Mouse (Mus musculus) liver, embryonic 12.5 days (tissue): ENCODE measurements at regions not wholly inside any gene's neighbourhood (a gene's known extent, or its start where the extent isn't known, plus 50 kb on each side); places are given as distances from the start of the nearest gene placed in this dataset.

Source experiments
- ATAC-seq: fragments of 200-750 bp; cut with Nextera tagmentation; 2 replicates; pipeline ENCODE4 v1.8.0; 2017; ENCODE audit warnings: moderate number of reproducible peaks, mild to moderate bottlenecking, moderate library complexity
- H3K27ac ChIP-seq: fragments of 300-500 bp; sonication (generic); 2 replicates; pipeline ENCODE4 v1.5.1; 2016; ENCODE audit warnings: mild to moderate bottlenecking
- H3K27me3 ChIP-seq: fragments of 300-500 bp; sonication (generic); replicated peaks from 2 replicates; pipeline ENCODE4 v1.6.1; 2016; ENCODE audit warnings: mild to moderate bottlenecking, moderate library complexity
- H3K36me3 ChIP-seq: fragments of 300-500 bp; sonication (generic); 2 replicates; pipeline ENCODE4 v1.6.1; 2016; ENCODE audit warnings: mild to moderate bottlenecking, moderate library complexity
- H3K4me1 ChIP-seq: fragments of 300-500 bp; sonication (generic); 2 replicates; pipeline ENCODE4 v1.6.1; 2016
- H3K4me2 ChIP-seq: fragments of 300-500 bp; sonication (generic); 2 replicates; pipeline ENCODE4 v1.6.1; 2016; ENCODE audit warnings: mild to moderate bottlenecking, moderate library complexity
- H3K4me3 ChIP-seq: fragments of 300-500 bp; sonication (generic); 2 replicates; pipeline ENCODE4 v1.5.1; 2016; ENCODE audit warnings: mild to moderate bottlenecking, moderate library complexity
- H3K9ac ChIP-seq: fragments of 300-500 bp; sonication (generic); 2 replicates; pipeline ENCODE4 v1.6.1; 2016; ENCODE audit warnings: mild to moderate bottlenecking, moderate library complexity
- H3K9me3 ChIP-seq: fragments of 300-500 bp; sonication (generic); replicated peaks from 2 replicates; pipeline ENCODE4 v1.6.1; 2016; ENCODE audit warnings: mild to moderate bottlenecking, moderate library complexity
- WGBS: fragments of 180-500 bp; shearing (Covaris S2); methylation state at CpG from one replicate; pipeline ENCODE4 v1.1.7; 2016; ENCODE audit not compliant: insufficient replicate concordance; 5-methylcytosine and 5-hydroxymethylcytosine counted together

- Histone ChIP-seq H3K9ac (no peak overlapping the region), H3K4me2 (0 out of 2 replicates have a peak overlapping the region, but pooled peaks have one; percentile 14), H3K4me1 (no peaks in the 10 kb centered on the region), H3K27ac (0 out of 2 replicates have a peak overlapping the region, but pooled peaks have one; percentile 14), H3K27me3 (no peaks in the 10 kb centered on the region), H3K4me3 (no peak overlapping the region), H3K36me3 (no peaks in the 10 kb centered on the region), H3K9me3 (no peaks in the 10 kb centered on the region)
- no peak for ATAC-seq
- WGBS: 44% methylated on average over 20 of the region's 20 CpGs
Observed at GRCm38 (mm10) chr10:99524273-99525212, 234.9 kb downstream of the Csl start.

GRCm38 (mm10) chr10:99526148-99526547, 233.3 kb downstream of the Csl start:
- Histone ChIP-seq H3K9ac (no peak overlapping the region), H3K4me1 (no peaks in the 10 kb centered on the region), H3K27ac (no peak overlapping the region), H3K4me2 (no peak overlapping the region), H3K36me3 (no peaks in the 10 kb centered on the region), H3K4me3 (no peak overlapping the region), H3K9me3 (no peaks in the 10 kb centered on the region), H3K27me3 (no peaks in the 10 kb centered on the region)
- 53% methylated on average over 4 of the region's 4 CpGs for WGBS
- ATAC-seq: no peak

- ATAC-seq: no peak
- H3K27me3 ChIP-seq: no peaks in the 10 kb centered on the region
- no peak overlapping the region for H3K27ac ChIP-seq
- H3K4me2 ChIP-seq: no peak overlapping the region
- H3K4me3 ChIP-seq: no peak overlapping the region
- no peaks in the 10 kb centered on the region for H3K9me3 ChIP-seq
- WGBS: 80% methylated on average over 5 of the region's 5 CpGs
- H3K4me1 ChIP-seq: no peaks in the 10 kb centered on the region
- no peak overlapping the region for H3K9ac ChIP-seq
- H3K36me3 ChIP-seq: no peaks in the 10 kb centered on the region
Observed at GRCm38 (mm10) chr10:99526561-99526960, 232.9 kb downstream of the Csl start.

- Histone ChIP-seq H3K36me3 (no peaks in the 10 kb centered on the region), H3K27me3 (no peaks in the 10 kb centered on the region), H3K4me1 (no peaks in the 10 kb centered on the region), H3K9me3 (no peaks in the 10 kb centered on the region), H3K4me3 (no peak overlapping the region), H3K9ac (no peak overlapping the region), H3K27ac (no peak overlapping the region), H3K4me2 (no peak overlapping the region)
- ATAC-seq: no peak
Observed at GRCm38 (mm10) chr10:99531104-99531503, 228.4 kb downstream of the Csl start.

GRCm38 (mm10) chr10:99531556-99531955, 227.9 kb downstream of the Csl start:
- H3K27ac ChIP-seq: no peak overlapping the region
- H3K4me2 ChIP-seq: no peak overlapping the region
- H3K36me3 ChIP-seq: no peaks in the 10 kb centered on the region
- H3K9ac ChIP-seq: no peak overlapping the region
- no peaks in the 10 kb centered on the region for H3K4me1 ChIP-seq
- ATAC-seq: no peak
- H3K4me3 ChIP-seq: no peak overlapping the region
- H3K27me3 ChIP-seq: no peaks in the 10 kb centered on the region
- no peaks in the 10 kb centered on the region for H3K9me3 ChIP-seq

- WGBS: 57% methylated on average over 7 of the region's 7 CpGs
- Histone ChIP-seq H3K27me3 (no peaks in the 10 kb centered on the region), H3K4me2 (no peak overlapping the region), H3K4me1 (no peaks in the 10 kb centered on the region), H3K9ac (no peak overlapping the region), H3K4me3 (no peak overlapping the region), H3K27ac (no peak overlapping the region), H3K36me3 (no peaks in the 10 kb centered on the region), H3K9me3 (no peaks in the 10 kb centered on the region)
- no peak for ATAC-seq
Observed at GRCm38 (mm10) chr10:99531992-99532391, 227.5 kb downstream of the Csl start.

GRCm38 (mm10) chr10:99532697-99533119, 226.8 kb downstream of the Csl start:
- H3K4me3 ChIP-seq: no peak overlapping the region
- WGBS: 50% methylated on average over 3 of the region's 3 CpGs
- no peaks in the 10 kb centered on the region for H3K36me3 ChIP-seq
- H3K4me2 ChIP-seq: no peak overlapping the region
- no peak overlapping the region for H3K9ac ChIP-seq
- H3K27ac ChIP-seq: no peak overlapping the region
- ATAC-seq: no peak
- no peaks in the 10 kb centered on the region for H3K9me3 ChIP-seq
- no peaks in the 10 kb centered on the region for H3K4me1 ChIP-seq
- H3K27me3 ChIP-seq: no peaks in the 10 kb centered on the region

GRCm38 (mm10) chr10:99533468-99533867, 226.0 kb downstream of the Csl start:
- H3K9me3 ChIP-seq: no peaks in the 10 kb centered on the region
- H3K36me3 ChIP-seq: no peaks in the 10 kb centered on the region
- H3K4me2 ChIP-seq: no peak overlapping the region
- H3K27ac ChIP-seq: no peak overlapping the region
- WGBS: 66% methylated on average over 4 of the region's 4 CpGs
- H3K27me3 ChIP-seq: no peaks in the 10 kb centered on the region
- H3K4me3 ChIP-seq: no peak overlapping the region
- no peak for ATAC-seq
- H3K4me1 ChIP-seq: no peaks in the 10 kb centered on the region
- no peak overlapping the region for H3K9ac ChIP-seq

GRCm38 (mm10) chr10:99534237-99534636, 225.2 kb downstream of the Csl start:
- Histone ChIP-seq H3K4me3 (no peak overlapping the region), H3K9me3 (no peaks in the 10 kb centered on the region), H3K27ac (no peak overlapping the region), H3K4me2 (no peak overlapping the region), H3K27me3 (no peaks in the 10 kb centered on the region), H3K4me1 (no peaks in the 10 kb centered on the region), H3K9ac (no peak overlapping the region), H3K36me3 (no peaks in the 10 kb centered on the region)
- ATAC-seq: no peak
- 53% methylated on average over 7 of the region's 7 CpGs for WGBS

- ATAC-seq: no peak
- H3K9me3 ChIP-seq: no peaks in the 10 kb centered on the region
- H3K36me3 ChIP-seq: no peaks in the 10 kb centered on the region
- no peak overlapping the region for H3K27ac ChIP-seq
- H3K4me3 ChIP-seq: no peak overlapping the region
- no peaks in the 10 kb centered on the region for H3K27me3 ChIP-seq
- WGBS: 67% methylated on average over 5 of the region's 5 CpGs
- no peak overlapping the region for H3K4me2 ChIP-seq
- H3K4me1 ChIP-seq: no peaks in the 10 kb centered on the region
- H3K9ac ChIP-seq: no peak overlapping the region
Observed at GRCm38 (mm10) chr10:99538639-99539038, 220.8 kb downstream of the Csl start.

GRCm38 (mm10) chr10:99552373-99552772, 207.1 kb downstream of the Csl start:
- no peak overlapping the region for H3K27ac ChIP-seq
- 75% methylated on average over 4 of the region's 4 CpGs for WGBS
- no peak overlapping the region for H3K4me2 ChIP-seq
- H3K9me3 ChIP-seq: no peaks in the 10 kb centered on the region
- H3K9ac ChIP-seq: no peak overlapping the region
- no peak overlapping the region for H3K4me3 ChIP-seq
- no peak for ATAC-seq
- no peaks in the 10 kb centered on the region for H3K27me3 ChIP-seq
- no peaks in the 10 kb centered on the region for H3K4me1 ChIP-seq
- no peaks in the 10 kb centered on the region for H3K36me3 ChIP-seq

- Histone ChIP-seq H3K4me1 (no peaks in the 10 kb centered on the region), H3K27ac (no peak overlapping the region), H3K9me3 (no peaks in the 10 kb centered on the region), H3K4me3 (no peak overlapping the region), H3K4me2 (no peak overlapping the region), H3K36me3 (no peaks in the 10 kb centered on the region), H3K9ac (no peak overlapping the region), H3K27me3 (no peaks in the 10 kb centered on the region)
- no peak for ATAC-seq
- WGBS: 80% methylated on average over 12 of the region's 12 CpGs
Observed at GRCm38 (mm10) chr10:99552836-99553540, 206.5 kb downstream of the Csl start.
